Mouse (Mus musculus) embryo, embryonic 11 days (tissue): ENCODE results near the gene Ptrh1.

ENCODE experiments used
- DNase-seq: peaks from one replicate; pipeline ENCODE4 v3.0.0-alpha.2; 2015

The Ptrh1 gene

DNA sequence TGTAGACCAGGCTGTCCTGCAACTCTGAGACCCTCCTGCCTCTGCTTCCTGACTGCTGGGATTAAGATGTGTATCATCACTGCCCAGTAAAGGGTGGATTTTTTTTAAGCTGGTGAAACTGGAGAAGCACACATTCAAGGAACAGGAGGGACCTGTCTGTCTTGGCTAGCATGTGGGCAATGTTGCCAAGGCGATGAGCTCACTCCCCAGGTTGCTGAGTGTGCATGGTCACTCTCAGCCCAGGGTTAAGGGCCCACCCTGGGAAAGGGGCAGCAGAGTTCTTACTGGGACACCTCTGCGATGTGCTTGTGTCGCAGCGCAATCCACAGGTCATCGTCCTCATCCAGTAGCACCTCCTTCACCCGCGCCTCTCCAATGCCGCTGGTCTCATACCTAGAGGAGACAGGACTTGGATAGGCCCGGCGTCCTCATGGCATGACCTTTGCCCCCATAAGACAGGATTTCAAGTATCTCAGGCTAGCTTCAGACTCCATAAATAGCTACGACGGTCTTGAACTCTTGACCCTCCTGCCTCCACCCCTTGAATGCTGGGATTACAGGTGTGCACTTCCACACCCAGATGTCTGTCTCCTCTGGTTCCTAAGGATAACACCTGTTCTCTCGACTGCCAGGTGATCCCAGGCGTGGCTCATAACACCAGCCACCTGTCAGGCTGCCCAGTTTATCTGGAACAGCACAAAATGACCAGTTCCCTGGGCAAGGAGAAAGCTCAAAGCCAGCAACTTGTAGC is 33.4 kb downstream of the Ptrh1 start:
- no peak for DNase-seq

DNA sequence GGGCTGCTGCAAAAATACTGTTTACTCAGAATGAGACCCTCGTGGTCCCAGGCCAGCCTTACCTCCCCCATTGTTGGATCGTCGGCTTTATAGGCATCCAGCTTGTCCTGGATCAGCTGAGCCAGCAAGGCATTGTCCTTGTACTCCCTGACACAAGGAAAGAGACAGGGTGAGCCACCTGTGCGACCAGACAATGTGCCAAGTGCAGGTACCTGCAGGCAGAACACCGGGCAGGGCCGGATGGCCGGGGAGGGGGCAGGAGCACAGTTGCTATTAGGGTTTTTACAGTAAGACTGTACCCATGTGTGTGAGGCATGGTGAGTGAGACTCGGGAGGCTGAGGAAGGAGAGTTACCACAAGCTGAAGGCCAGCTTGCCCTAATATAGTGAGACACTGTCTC is 36.4 kb downstream of the Ptrh1 start:
- DNase-seq, result no peak

DNA sequence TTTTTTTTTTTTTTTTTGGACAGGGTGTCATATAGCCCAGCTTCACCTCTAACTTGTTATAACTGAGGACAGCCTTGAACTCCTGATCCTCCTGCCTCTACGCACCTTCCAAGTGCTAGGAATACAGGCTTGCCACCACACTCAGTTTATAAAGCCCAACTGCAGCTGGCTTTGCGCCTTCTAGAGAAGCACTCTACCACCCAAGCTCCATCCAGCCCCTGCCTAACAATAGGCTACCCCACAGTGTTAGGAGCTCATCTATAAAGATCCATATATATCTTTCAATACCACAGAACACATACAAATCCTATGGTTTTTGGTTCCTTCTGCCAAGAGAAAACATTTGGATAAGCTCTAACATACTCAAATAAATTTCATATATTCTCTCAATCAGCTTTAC is 40.9 kb downstream of the Ptrh1 start:
- DNase-seq, result no peak

GRCm38 (mm10) chr2:32816946-32817581 is 41.5 kb downstream of the Ptrh1 start:
- no peak for DNase-seq

DNA sequence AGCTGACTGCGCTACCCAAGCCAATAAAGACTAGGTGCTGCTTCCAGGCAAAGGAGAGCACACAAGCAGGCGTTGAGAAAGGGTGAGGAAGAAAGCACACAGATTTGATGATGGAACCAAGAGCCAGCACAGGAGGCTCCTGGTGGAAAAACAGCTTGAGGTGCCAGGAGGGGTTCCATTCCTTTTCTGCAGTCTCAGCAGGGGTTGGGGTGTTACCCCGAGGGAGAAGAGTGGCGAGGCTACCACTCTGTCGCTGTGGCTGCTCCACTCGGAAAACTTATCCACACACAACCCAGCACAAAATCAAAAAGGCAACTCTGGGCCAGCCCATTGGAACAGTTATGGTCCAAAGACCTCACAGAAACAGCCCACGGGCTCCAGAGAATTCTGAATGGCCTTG is 42.0 kb downstream of the Ptrh1 start:
- no peak for DNase-seq

- no peak for DNase-seq
Measured at GRCm38 (mm10) chr2:32818208-32818607, 42.6 kb downstream of the Ptrh1 start.

DNA sequence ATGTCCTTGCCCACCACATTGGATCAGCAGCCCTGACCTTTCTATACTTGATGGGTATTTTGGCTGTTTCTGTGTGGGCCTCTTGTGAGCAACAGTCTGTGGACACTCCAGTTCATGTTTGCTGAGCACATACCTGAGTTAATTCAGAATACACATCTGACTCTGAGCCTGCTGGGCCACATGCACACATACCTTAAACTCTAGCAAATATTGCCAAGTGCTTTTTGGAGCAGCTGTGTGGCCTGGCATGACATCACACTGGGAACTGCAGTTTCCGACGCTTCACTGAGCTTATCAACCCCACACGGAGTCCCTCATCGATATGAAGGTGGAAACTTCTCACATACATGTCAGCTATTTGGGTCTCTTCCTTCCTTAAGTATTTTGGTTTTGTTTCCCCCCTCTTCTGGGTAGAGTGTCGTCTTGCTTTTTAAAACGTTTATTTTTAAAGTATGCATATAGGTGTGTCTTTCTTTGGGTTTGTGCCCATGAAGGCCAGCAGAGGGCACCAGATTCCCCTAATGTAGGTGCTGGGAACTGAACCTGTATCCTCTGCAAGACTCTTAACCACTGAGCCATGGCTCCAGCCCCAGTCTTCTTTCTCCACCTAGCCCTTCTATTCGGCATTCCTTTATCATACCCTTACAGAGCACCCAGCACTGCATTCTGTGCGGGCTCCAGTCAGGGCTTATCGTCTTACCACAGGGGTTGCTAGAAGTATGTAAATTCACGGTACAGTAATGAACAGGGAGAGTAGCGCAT is 45.6 kb downstream of the Ptrh1 start:
- DNase-seq, result peak; percentile 45

DNA sequence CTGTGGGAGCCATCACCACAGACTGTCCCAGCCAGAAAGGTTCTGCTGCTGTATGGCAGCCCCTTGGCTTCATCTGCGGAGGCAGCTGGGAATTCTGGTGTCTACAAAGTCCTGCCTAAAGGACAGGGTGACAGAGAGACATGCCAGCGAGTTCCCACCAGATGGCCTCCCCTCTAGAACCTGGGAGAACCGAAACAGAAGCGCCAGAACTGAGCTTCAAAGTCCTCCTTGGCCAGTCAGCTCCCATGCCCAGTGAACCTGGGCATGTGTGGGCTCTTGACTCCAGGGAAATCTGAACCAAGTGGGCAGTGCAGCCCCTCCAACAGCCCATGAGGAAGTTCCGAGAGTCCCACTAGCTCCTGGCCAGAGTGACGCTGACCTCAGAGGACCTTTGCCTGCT is 47.1 kb downstream of the Ptrh1 start:
- DNase-seq, result no peak

GRCm38 (mm10) chr2:32823153-32823552 is 47.6 kb downstream of the Ptrh1 start:
- DNase-seq, result peak; percentile 53

- DNase-seq, result no peak
Measured at GRCm38 (mm10) chr2:32823579-32824154, 48.1 kb downstream of the Ptrh1 start.

DNA sequence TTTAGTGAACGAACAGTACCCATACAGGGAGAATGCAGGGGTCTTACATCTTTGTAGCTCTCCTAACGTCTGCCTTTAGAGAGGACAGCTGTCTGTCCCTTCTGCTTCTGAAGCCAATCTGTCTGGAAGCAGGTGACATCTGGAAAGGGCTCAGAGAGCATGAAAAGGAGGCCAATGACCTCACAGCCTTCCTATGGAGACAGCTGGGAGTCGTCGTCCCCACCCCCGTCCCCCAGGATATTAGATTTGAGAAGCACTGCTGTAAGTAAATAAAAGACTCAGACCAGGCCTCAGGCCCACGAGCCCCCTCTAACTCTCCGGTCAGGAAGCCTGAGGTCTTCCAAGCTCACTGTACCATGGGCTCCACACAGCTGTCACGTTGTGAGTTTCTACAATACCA is 48.6 kb downstream of the Ptrh1 start:
- peak; percentile 52 for DNase-seq

GRCm38 (mm10) chr2:32824778-32825177 is 49.2 kb downstream of the Ptrh1 start:
- DNase-seq, result no peak

GRCm38 (mm10) chr2:32825796-32826195 is 50.2 kb downstream of the Ptrh1 start:
- no peak for DNase-seq
